Mouse (Mus musculus): ENCODE measurements around the gene Mid1. TPM values are rescaled to one million over a fixed set of nuclear protein-coding genes. Genes with fewer than 3 reads are reported as not detected.
"Not testable (repeated sequence)": the region's sequence is repeated elsewhere in the genome, so short reads cannot be mapped to it uniquely, and the experiment has no call there.

Mid1 gene
- polyA plus RNA-seq, 1 experiment = 15.2 TPM

DNA sequence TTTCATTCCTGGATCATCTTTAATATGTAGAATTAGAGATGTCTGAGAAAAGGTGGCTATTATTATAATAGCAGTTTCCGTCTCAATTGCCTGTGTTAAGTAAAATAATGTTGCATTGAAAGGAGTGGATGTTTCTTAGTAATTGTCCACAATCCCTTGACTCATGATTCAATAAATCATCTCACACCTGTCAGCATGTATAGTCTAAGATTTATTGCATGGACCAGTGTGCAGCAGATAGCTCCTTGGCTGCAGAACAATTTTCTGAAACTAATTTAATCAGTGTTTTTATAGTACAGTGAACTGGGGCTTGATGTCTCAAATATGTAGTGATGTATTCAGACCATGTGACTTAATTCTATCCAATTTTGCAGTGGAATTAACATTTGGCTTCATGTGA is 265.6 kb downstream of the Mid1 start:
- Histone ChIP-seq H3ac (ENCODE audit: control insufficient read depth, insufficient read length, low read depth) (no peak overlapping the region), H3K79me2 (ENCODE audit: control insufficient read depth, insufficient read depth) (peaks cover 5% of the 10 kb centered on the region), H3K4me3 (ENCODE audit: insufficient read depth, poor library complexity, severe bottlenecking) (no peak overlapping the region), H3K79me3 (ENCODE audit: low read depth) (peaks cover 3% of the 10 kb centered on the region), H3K27me3 (ENCODE audit: control insufficient read depth, insufficient read depth, insufficient read length) (no peaks in the 10 kb centered on the region), H3K36me3 (ENCODE audit: control insufficient read depth, insufficient read depth) (no peaks in the 10 kb centered on the region)
- no peak for TF ChIP-seq MAX (IDR thresholded peaks at IDR 0.05)
- TF ChIP-seq USF1 (IDR thresholded peaks at IDR 0.05; ENCODE audit: low read depth) = peak; percentile 42

DNA sequence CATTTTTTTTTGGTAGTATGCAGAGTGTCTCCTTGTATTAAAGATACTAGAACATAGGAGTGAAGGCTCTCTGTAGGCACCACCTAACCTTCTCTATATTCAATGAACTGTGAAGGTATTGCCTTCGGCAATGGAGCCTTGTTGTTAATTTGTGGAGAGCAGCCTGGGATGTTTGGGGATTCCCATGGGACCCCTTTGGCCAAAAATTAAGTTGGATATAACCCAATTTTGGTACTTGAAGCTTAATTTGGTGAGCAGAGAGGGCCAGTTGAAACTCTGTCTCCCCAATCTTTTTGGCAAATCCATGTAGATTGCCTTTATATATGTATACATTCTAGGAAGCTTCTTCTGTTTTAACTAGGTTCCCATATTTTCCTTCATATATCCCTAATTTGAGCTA is 284.3 kb downstream of the Mid1 start:
- H3ac ChIP-seq (ENCODE audit: control insufficient read depth, insufficient read length, low read depth) = no peak overlapping the region
- H3K4me3 ChIP-seq (ENCODE audit: insufficient read depth, poor library complexity, severe bottlenecking) = no peak overlapping the region
- H3K36me3 ChIP-seq (ENCODE audit: control insufficient read depth, insufficient read depth) = no peaks in the 10 kb centered on the region
- TF ChIP-seq MYOG (IDR thresholded peaks at IDR 0.05; ENCODE audit: control insufficient read depth, extremely low read depth, insufficient read length) (no peak), CEBPB (IDR thresholded peaks at IDR 0.05; ENCODE audit: low read depth) (no peak), MYOD1 (IDR thresholded peaks at IDR 0.05; ENCODE audit: control insufficient read depth, insufficient read length, low read depth) (no peak), MAX (IDR thresholded peaks at IDR 0.05) (no peak), CTCF (IDR thresholded peaks at IDR 0.05; ENCODE audit: control insufficient read depth, insufficient read depth, insufficient read length) (no peak), USF1 (IDR thresholded peaks at IDR 0.05; ENCODE audit: low read depth) (no peak)
- no peaks in the 10 kb centered on the region for H3K79me2 ChIP-seq (ENCODE audit: control insufficient read depth, insufficient read depth)
- no peaks in the 10 kb centered on the region for H3K27me3 ChIP-seq (ENCODE audit: control insufficient read depth, insufficient read depth, insufficient read length)
- no peaks in the 10 kb centered on the region for H3K79me3 ChIP-seq (ENCODE audit: low read depth)

DNA sequence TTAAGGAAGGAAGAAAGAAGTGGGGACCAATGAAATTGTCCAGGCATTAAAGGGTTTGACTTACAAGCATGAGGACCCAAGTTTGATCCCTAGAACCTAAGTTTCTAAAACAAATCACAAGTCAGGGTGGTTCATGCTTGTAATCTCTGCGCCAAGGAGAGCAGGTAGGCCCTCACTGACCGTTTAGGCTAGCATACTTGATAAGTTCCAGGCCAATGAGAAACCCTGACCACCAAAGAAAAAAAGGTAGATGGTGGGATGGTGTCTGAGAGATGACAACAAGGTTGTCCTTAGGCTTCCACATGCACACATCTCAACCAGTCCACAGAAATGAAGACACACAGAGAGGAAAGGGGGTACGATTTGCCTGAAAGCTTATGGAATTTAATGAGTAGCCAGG is 284.8 kb downstream of the Mid1 start:
- H3K79me3 ChIP-seq (ENCODE audit: low read depth); H3K36me3 ChIP-seq (ENCODE audit: control insufficient read depth, insufficient read depth); H3ac ChIP-seq (ENCODE audit: control insufficient read depth, insufficient read length, low read depth); H3K4me3 ChIP-seq (ENCODE audit: insufficient read depth, poor library complexity, severe bottlenecking); H3K79me2 ChIP-seq (ENCODE audit: control insufficient read depth, insufficient read depth); H3K27me3 ChIP-seq (ENCODE audit: control insufficient read depth, insufficient read depth, insufficient read length): not testable (repeated sequence)

DNA sequence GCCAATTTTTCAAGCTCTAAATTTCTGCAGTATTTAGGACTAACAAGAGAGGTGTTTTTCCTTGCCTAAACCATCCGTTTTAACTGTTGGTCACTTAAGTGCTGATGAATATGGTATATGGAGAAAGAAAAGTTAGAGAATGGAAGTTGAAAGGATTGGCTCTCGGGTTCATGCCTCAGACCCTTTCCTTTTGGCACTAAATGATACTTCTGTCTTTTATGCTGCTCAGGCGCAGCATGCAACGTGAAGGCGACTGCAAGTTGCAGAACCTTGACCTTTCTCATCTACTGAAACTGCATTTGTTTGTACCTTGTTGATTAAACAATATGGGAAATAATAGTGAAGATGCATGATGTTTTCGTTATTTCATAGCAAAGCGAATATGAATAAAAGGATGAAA is 285.5 kb downstream of the Mid1 start:
- not testable (repeated sequence) for H3K79me3 ChIP-seq (ENCODE audit: low read depth); H3K36me3 ChIP-seq (ENCODE audit: control insufficient read depth, insufficient read depth); H3K27me3 ChIP-seq (ENCODE audit: control insufficient read depth, insufficient read depth, insufficient read length); H3K4me3 ChIP-seq (ENCODE audit: insufficient read depth, poor library complexity, severe bottlenecking); H3ac ChIP-seq (ENCODE audit: control insufficient read depth, insufficient read length, low read depth); H3K79me2 ChIP-seq (ENCODE audit: control insufficient read depth, insufficient read depth)

DNA sequence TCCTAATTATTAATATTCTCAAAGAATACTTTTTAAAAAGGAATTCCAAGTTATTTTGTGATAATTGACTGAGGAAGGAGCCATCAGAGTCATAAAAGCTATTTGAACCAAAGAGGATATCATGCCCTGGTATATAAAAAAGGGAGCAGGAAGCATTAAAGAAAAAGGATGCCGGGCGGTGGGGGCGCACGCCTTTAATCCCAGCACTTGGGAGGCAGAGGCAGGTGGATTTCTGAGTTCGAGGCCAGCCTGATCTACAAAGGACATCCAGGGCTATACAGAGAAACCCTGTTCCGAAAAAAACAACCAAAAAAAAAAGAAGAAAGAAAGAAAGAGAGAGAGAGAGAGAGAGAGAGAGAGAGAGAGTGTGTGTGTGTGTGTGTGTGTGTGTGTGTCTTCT is 286.6 kb downstream of the Mid1 start:
- not testable (repeated sequence) for H3K27me3 ChIP-seq (ENCODE audit: control insufficient read depth, insufficient read depth, insufficient read length); H3K4me3 ChIP-seq (ENCODE audit: insufficient read depth, poor library complexity, severe bottlenecking); H3ac ChIP-seq (ENCODE audit: control insufficient read depth, insufficient read length, low read depth); H3K36me3 ChIP-seq (ENCODE audit: control insufficient read depth, insufficient read depth); H3K79me3 ChIP-seq (ENCODE audit: low read depth); H3K79me2 ChIP-seq (ENCODE audit: control insufficient read depth, insufficient read depth)

DNA sequence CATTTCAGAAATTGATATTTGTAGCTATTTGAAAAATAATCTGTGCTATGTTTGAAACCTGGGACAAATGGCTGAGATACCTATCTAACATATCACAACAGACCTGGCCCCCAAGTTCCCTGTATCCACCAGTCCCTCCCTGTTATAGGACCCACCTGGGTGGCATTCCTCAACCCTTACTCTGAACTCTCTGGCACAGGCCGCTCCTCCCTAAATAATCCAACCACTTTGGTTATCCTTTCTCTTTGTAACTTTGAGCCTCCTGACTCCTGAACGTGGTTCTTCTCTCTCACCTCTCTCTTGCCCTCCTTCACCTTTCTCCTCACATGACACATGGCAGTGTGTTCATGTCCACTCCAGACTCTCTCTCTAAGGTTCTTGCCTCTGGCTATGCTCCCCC is 287.1 kb downstream of the Mid1 start:
- H3ac ChIP-seq (ENCODE audit: control insufficient read depth, insufficient read length, low read depth); H3K4me3 ChIP-seq (ENCODE audit: insufficient read depth, poor library complexity, severe bottlenecking); H3K79me3 ChIP-seq (ENCODE audit: low read depth); H3K36me3 ChIP-seq (ENCODE audit: control insufficient read depth, insufficient read depth); H3K27me3 ChIP-seq (ENCODE audit: control insufficient read depth, insufficient read depth, insufficient read length); H3K79me2 ChIP-seq (ENCODE audit: control insufficient read depth, insufficient read depth): not testable (repeated sequence)

DNA sequence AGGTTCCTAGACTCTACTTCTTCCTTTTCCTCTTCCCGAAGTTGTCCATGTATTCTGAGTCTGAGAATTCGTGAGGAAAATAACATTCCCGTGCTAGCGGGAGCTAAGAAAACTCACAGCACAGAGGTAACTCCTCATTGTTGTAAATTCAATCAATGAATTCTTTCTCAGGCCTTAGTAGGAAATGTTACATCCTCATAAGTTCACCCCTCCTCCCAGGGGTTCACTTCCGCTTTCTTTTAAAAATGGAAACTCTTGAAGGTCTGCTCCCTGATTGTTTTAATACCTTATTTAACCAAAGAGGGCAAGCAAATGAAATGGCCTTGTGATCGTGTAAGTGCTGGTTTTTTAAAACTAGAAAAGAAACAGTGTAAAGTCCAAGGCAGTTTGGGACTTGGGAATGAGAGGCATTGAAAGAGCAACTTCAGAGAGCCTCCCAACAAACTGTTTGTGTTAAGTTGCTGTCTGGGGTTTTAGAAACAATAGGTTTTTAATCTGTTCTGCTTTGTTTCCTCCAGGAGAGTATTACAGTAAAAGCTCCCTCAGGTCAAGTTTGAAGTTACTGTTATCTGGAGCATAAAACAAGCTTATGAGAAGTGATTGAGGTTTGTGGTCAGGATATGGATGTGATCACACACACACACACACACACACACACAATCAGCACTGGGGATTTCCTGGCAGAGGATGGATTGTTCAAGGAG is 287.9 kb downstream of the Mid1 start:
- H3K79me3 ChIP-seq (ENCODE audit: low read depth); H3K36me3 ChIP-seq (ENCODE audit: control insufficient read depth, insufficient read depth); H3K27me3 ChIP-seq (ENCODE audit: control insufficient read depth, insufficient read depth, insufficient read length); H3ac ChIP-seq (ENCODE audit: control insufficient read depth, insufficient read length, low read depth); H3K79me2 ChIP-seq (ENCODE audit: control insufficient read depth, insufficient read depth); H3K4me3 ChIP-seq (ENCODE audit: insufficient read depth, poor library complexity, severe bottlenecking): not testable (repeated sequence)

DNA sequence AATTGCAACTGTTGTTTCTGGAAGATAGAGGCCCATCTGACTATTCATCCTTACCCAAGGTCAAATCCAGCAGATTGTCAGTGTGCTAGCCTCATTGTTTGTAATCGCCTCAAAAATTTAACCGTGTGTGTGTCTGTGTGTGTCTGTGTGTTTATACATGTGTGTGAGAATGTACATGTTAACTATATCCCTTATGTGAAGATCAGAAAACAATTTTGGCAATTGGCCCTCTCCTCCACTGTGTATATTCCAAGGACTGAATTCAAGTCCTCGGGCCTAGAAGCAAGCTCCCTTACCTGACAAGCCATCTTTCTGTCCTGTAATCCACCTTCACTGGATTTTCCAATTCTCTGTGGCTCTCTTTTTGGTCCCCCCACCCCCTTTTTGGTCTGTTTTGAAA is 288.8 kb downstream of the Mid1 start:
- not testable (repeated sequence) for H3K36me3 ChIP-seq (ENCODE audit: control insufficient read depth, insufficient read depth); H3K79me2 ChIP-seq (ENCODE audit: control insufficient read depth, insufficient read depth); H3ac ChIP-seq (ENCODE audit: control insufficient read depth, insufficient read length, low read depth); H3K79me3 ChIP-seq (ENCODE audit: low read depth); H3K4me3 ChIP-seq (ENCODE audit: insufficient read depth, poor library complexity, severe bottlenecking); H3K27me3 ChIP-seq (ENCODE audit: control insufficient read depth, insufficient read depth, insufficient read length)

DNA sequence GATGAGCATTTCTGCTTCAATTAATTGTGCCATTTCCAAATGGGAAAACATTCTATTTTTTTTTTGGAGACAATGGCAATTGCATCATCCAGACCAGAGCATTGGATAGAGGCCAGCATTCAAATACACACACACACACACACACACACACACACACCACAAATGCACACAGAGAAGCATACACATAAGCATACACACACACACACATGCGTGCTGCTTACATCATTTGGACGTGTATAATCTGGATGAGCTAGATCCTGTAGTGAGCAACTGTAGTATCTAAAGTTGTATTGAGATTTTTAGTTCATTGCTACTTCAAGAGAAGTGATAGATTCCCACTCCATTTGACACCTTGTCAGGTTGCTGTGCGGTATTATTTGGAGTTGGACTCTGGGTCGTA is 289.5 kb downstream of the Mid1 start:
- H3K79me2 ChIP-seq (ENCODE audit: control insufficient read depth, insufficient read depth) = not testable (repeated sequence)

DNA sequence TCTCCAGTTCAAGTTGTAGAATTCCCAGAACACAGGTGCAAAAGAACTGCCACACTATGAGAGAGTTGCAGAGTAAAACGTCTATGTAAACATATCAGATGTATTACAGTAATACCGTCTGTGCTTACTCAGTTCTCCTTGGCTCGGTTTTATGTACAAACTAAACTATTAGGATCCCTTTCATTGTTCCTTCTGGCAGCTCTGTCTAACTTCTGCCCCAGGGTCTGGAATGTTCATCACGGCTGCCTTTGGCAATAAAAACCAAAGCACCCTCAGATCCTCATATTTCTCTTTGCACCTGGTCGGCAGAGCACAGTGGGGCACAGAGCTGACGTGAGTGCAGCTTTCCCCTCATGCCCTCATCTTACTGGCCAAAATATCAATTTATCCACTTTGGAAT is 290.0 kb downstream of the Mid1 start:
- not testable (repeated sequence) for H3ac ChIP-seq (ENCODE audit: control insufficient read depth, insufficient read length, low read depth); H3K36me3 ChIP-seq (ENCODE audit: control insufficient read depth, insufficient read depth); H3K27me3 ChIP-seq (ENCODE audit: control insufficient read depth, insufficient read depth, insufficient read length); H3K79me3 ChIP-seq (ENCODE audit: low read depth); H3K4me3 ChIP-seq (ENCODE audit: insufficient read depth, poor library complexity, severe bottlenecking); H3K79me2 ChIP-seq (ENCODE audit: control insufficient read depth, insufficient read depth)

More for the DNA sequence above, 289.5 kb downstream of the Mid1 start:
- not testable (repeated sequence) for H3K27me3 ChIP-seq (ENCODE audit: control insufficient read depth, insufficient read depth, insufficient read length); H3K36me3 ChIP-seq (ENCODE audit: control insufficient read depth, insufficient read depth); H3K79me3 ChIP-seq (ENCODE audit: low read depth); H3K4me3 ChIP-seq (ENCODE audit: insufficient read depth, poor library complexity, severe bottlenecking); H3ac ChIP-seq (ENCODE audit: control insufficient read depth, insufficient read length, low read depth)

DNA sequence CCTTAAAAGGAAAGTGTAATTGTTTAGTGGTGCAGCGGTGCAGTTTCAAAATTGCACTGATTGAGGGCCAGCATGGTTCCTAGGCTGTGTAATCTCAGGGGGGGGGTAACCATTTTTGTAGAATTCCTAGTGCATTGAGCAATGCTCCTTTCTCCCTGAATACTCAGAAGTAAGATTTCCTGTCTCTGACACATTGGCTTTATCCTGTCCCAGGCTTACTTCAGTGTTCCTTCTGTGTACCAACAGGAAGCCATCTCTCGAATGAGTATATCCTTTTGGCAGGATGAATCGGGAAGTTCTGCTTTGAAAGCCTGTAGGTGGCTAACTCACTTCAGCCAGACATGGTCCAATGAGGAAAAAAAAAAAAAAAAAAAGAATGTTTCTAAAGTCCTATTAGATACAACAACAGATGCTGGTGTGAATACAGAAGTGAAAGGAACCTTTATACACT is 290.7 kb downstream of the Mid1 start:
- H3K36me3 ChIP-seq (ENCODE audit: control insufficient read depth, insufficient read depth); H3K79me2 ChIP-seq (ENCODE audit: control insufficient read depth, insufficient read depth); H3ac ChIP-seq (ENCODE audit: control insufficient read depth, insufficient read length, low read depth); H3K4me3 ChIP-seq (ENCODE audit: insufficient read depth, poor library complexity, severe bottlenecking); H3K79me3 ChIP-seq (ENCODE audit: low read depth); H3K27me3 ChIP-seq (ENCODE audit: control insufficient read depth, insufficient read depth, insufficient read length): not testable (repeated sequence)

Data from C2C12 (cell line).